Mouse (Mus musculus): ENCODE results near the gene Celf5. TPM values are rescaled to one million over a fixed set of nuclear protein-coding genes. Genes with fewer than 3 reads are reported as not detected.

Celf5 gene
- total and polyA plus RNA-seq, 3 experiments: 0.08 to 0.38 TPM; not detected in 1

DNA sequence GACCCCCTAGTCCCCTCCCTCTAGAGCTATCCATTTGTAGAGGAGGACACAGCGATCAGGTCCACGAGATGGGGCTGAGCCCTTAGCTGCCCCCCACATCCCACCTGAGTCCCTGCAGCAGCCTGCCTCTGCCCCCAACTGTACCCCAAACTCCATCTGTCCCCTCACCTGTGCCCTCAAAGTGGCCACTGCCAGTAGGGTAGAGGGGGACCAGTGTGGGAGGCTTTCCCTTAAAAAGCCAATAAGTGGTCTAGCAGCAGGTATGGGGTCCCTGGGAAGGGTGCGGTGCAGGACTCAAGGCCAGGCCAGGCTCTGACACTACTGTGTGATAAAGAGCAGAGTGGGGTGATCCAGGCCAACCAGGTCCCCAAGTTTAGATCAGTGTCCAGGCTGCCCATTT is 55.2 kb downstream of the Celf5 start:
- Histone ChIP-seq H3K9me3 (replicated peaks; ENCODE audit: insufficient read depth, low read length) (no peaks in the 10 kb centered on the region), H3K27me3 (ENCODE audit: control insufficient read depth in 1 of 2, insufficient read depth in 2 of 2, low read length in 2 of 2) (no peaks in the 10 kb centered on the region), H3K36me3 (ENCODE audit: control insufficient read depth in 1 of 2, insufficient read depth in 2 of 2, low read length in 2 of 2) (peaks cover 0 to 3% of the 10 kb centered on the region in 2 experiments; a peak in 1 of 4 replicates), H3K9ac (ENCODE audit: control insufficient read depth, low read depth, low read length, poor library complexity, severe bottlenecking) (peak overlapping the region; percentile 53), H3K4me1 (ENCODE audit: control insufficient read depth in 1 of 2, insufficient read depth in 2 of 2, low read length in 2 of 2) (peaks cover 0 to 12% of the 10 kb centered on the region in 2 experiments; a peak in 2 of 4 replicates), H3K79me2 (ENCODE audit: control insufficient read depth, insufficient read depth, low read length, poor library complexity) (peaks cover 7% of the 10 kb centered on the region), H3K4me3 (ENCODE audit: control insufficient read depth in 1 of 2, insufficient read depth in 1 of 2, low read depth in 2 of 2, low read length in 2 of 2) (peak overlapping the region; percentile 66 to 91), H3K27ac (ENCODE audit: control insufficient read depth, low read depth, low read length) (no peak overlapping the region)
- no peak for DNase-seq (ENCODE audit: low read depth, low spot score)
- TF ChIP-seq TCF12 (IDR thresholded peaks at IDR 0.05; ENCODE audit: low read depth, low read length): no peak
- TF ChIP-seq USF1 (IDR thresholded peaks at IDR 0.05; ENCODE audit: low read depth, low read length): no peak
- TF ChIP-seq NRF1 (IDR thresholded peaks at IDR 0.05; ENCODE audit: insufficient read depth, low read depth, low read length, poor library complexity, severe bottlenecking): no peak
- TF ChIP-seq NELFE (IDR thresholded peaks at IDR 0.05; ENCODE audit: low read depth, low read length): no peak
- TF ChIP-seq USF2 (IDR thresholded peaks at IDR 0.05; ENCODE audit: borderline replicate concordance in 1 of 2, insufficient read depth in 1 of 2, low read depth in 1 of 2, low read length in 2 of 2): no peak
- no peak for TF ChIP-seq ZNF384 (IDR thresholded peaks at IDR 0.05; ENCODE audit: low read depth, low read length)
- TF ChIP-seq CTCF (IDR thresholded peaks at IDR 0.05 in 2 of 3, conservative IDR thresholded peaks at IDR 0.05 in 1 of 3; ENCODE audit: control insufficient read depth in 1 of 3, insufficient read depth in 1 of 3, low read depth in 2 of 3, low read length in 3 of 3, poor library complexity in 1 of 3, severe bottlenecking in 1 of 3): no peak
- TF ChIP-seq RAD21 (IDR thresholded peaks at IDR 0.05; ENCODE audit: low read depth, low read length): no peak
- no peak for TF ChIP-seq ZKSCAN1 (IDR thresholded peaks at IDR 0.05; ENCODE audit: low read depth, low read length)
- no peak for TF ChIP-seq MAX (IDR thresholded peaks at IDR 0.05; ENCODE audit: low read length)
- no peak for TF ChIP-seq UBTF (IDR thresholded peaks at IDR 0.05; ENCODE audit: borderline replicate concordance, insufficient read depth, low read depth, low read length)
- no peak for TF ChIP-seq JUND (IDR thresholded peaks at IDR 0.05; ENCODE audit: low read depth, low read length)
- TF ChIP-seq MYB (IDR thresholded peaks at IDR 0.05; ENCODE audit: low read depth, low read length): no peak
- TF ChIP-seq ELF1 (IDR thresholded peaks at IDR 0.05; ENCODE audit: low read depth, low read length): no peak
- TF ChIP-seq KAT2A (conservative IDR thresholded peaks at IDR 0.05; ENCODE audit: low read depth, low read length): no peak

DNA sequence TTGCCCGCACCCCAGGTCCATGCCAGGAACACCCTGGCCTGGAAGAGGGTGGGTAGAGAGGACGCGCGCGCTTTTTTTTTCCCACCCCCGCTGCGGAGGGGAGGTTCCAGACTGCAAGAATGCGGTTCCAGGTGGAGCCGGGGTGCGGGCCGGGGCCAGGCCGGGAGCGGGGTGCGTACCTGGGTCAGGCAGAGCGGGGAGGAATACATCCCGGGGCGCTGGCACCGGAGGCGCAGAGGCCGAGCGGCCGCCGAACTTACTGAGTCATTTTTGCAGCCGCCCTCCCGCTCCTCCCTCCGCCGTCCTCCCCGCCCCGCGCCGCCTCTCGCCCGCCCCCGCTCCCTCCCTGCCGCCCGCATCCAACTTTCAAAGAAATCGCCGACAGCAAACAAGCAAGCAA is 55.6 kb downstream of the Celf5 start:
- peaks cover 0 to 3% of the 10 kb centered on the region in 2 experiments; a peak in 1 of 4 replicates for H3K36me3 ChIP-seq (ENCODE audit: control insufficient read depth in 1 of 2, insufficient read depth in 2 of 2, low read length in 2 of 2)
- no peaks in the 10 kb centered on the region for H3K27me3 ChIP-seq (ENCODE audit: control insufficient read depth in 1 of 2, insufficient read depth in 2 of 2, low read length in 2 of 2)
- H3K79me2 ChIP-seq (ENCODE audit: control insufficient read depth, insufficient read depth, low read length, poor library complexity): peaks cover 7% of the 10 kb centered on the region
- TF ChIP-seq BHLHE40 (IDR thresholded peaks at IDR 0.05; ENCODE audit: borderline replicate concordance, low read depth, low read length) (no peak), ZC3H11A (IDR thresholded peaks at IDR 0.05; ENCODE audit: low read depth, low read length) (no peak), HCFC1 (IDR thresholded peaks at IDR 0.05; ENCODE audit: low read depth, low read length) (peak; percentile 38; the same call in 1 of the 2 replicates), NRF1 (IDR thresholded peaks at IDR 0.05; ENCODE audit: insufficient read depth, low read depth, low read length, poor library complexity, severe bottlenecking) (0 out of 2 replicates have a peak, but pooled peaks have one; percentile 10), ZNF384 (IDR thresholded peaks at IDR 0.05; ENCODE audit: low read depth, low read length) (peak; percentile 64), NELFE (IDR thresholded peaks at IDR 0.05; ENCODE audit: low read depth, low read length) (peak; percentile 46), POLR2A (IDR thresholded peaks at IDR 0.05; ENCODE audit: control insufficient read depth in 1 of 2, insufficient read depth in 1 of 2, low read depth in 1 of 2, low read length in 2 of 2, poor library complexity in 1 of 2) (peak; percentile 31 to 40; a peak in 1 of 4 replicates)
- no peaks in the 10 kb centered on the region for H3K9me3 ChIP-seq (replicated peaks; ENCODE audit: insufficient read depth, low read length)
- H3K4me3 ChIP-seq (ENCODE audit: control insufficient read depth in 1 of 2, insufficient read depth in 1 of 2, low read depth in 2 of 2, low read length in 2 of 2): peak overlapping the region; percentile 66 to 91
- peak; percentile 64 for DNase-seq (ENCODE audit: low read depth, low spot score)
- peak overlapping the region; percentile 81 for H3K9ac ChIP-seq (ENCODE audit: control insufficient read depth, low read depth, low read length, poor library complexity, severe bottlenecking)
- peaks cover 0 to 9% of the 10 kb centered on the region in 2 experiments; a peak in 2 of 4 replicates for H3K4me1 ChIP-seq (ENCODE audit: control insufficient read depth in 1 of 2, insufficient read depth in 2 of 2, low read length in 2 of 2)
- peak overlapping the region; percentile 11 for H3K27ac ChIP-seq (ENCODE audit: control insufficient read depth, low read depth, low read length)
